Mouse (Mus musculus) embryonic stem cell, embryonic (primary cell): ENCODE data around the gene Gnpat.

Source experiments
- CTCF ChIA-PET, 4 experiments: fragments of 300-600 bp in 2 of 4; fragments of 350-600 bp in 2 of 4; sonication (Branson Sonifier 250); formaldehyde crosslinking; loops; one replicate each; lab custom pipeline; 2022; ENCODE audit warnings: inconsistent platforms in 2 of 4; lab: Charles Lee
- POLR2A ChIA-PET, 4 experiments: fragments of 300-600 bp in 2 of 4; fragments of 350-600 bp in 2 of 4; sonication (Branson Sonifier 250); formaldehyde crosslinking; loops; one replicate each; lab custom pipeline; 2022; ENCODE audit warnings: antibody characterized with exemption in 4 of 4, inconsistent platforms in 1 of 4; lab: Charles Lee

Gene Gnpat

DNA sequence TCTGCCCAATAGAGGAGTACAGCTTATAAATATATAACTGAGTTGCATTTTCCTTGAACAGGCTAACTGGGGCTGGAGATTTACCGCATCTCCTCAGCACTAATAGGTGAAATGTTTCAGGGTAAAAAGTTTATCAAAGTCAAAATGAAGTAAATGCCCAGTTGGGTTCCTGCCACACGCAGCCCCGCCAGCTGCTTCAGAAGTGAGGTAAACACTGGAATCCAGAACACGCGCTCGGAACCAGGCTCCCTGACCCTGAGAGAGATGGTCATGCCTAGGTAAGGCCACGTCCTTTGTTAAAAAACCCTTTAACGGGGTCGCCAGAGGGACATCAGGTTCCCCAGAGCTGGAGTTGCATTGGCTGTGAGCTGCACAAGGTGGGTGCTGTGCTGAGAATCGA is 73.9 kb downstream of the Gnpat start:
- CTCF ChIA-PET = interaction anchor here in 1 of 4 experiments (0.5 to 0.6 kb wide), 2 partner anchors 9 to 247 kb away, joined by 3 read pairs; no protein-coding TSS in a partner anchor

DNA sequence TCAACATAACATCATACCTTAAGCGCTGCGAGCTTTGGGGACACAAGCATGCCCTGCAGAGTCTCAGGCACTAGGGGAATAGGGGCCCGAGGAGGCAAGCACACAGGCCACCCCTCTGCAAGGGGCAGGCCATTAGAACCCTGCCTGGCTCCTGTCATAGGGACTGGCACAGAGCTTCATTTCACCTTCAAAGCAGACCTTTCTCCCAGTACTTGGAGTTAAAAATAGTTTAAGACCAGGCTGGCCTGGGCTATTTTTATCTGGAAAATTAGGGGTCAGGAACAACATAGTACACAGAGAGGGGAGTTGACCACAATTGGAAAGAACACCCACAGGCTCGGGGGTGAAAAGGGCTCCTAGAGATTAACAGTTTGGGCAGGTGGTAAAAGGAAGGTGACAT is 74.5 kb downstream of the Gnpat start:
- ChIA-PET CTCF (interaction anchor here in 2 of 4 experiments (0.5 to 0.6 kb wide), 3 partner anchors 8 to 246 kb away, joined by 3 read pairs; no protein-coding TSS in a partner anchor), POLR2A (interaction anchor here in 1 of 4 experiments (1.1 to 1.2 kb wide), 2 partner anchors 11 to 13 kb away, joined by 3 to 4 read pairs; no protein-coding TSS in a partner anchor)

More for the DNA sequence above, 73.9 kb downstream of the Gnpat start:
- POLR2A ChIA-PET = interaction anchor here in 1 of 4 experiments (1.1 to 1.2 kb wide), 2 partner anchors 10 to 14 kb away, joined by 3 to 4 read pairs; no protein-coding TSS in a partner anchor
